Mouse (Mus musculus): ENCODE data around the gene Mobp.
A peak's percentile ranks its signal among the peaks of the same experiment; 100 is the strongest.
"Not testable (repeated sequence)": the region's sequence is repeated elsewhere in the genome, so short reads cannot be mapped to it uniquely, and the experiment has no call there.

Mobp gene

GRCm38 (mm10) chr9:120149222-120149828, at the start of gene Mobp:
TSS of gene Mobp (plus strand) at chr9:120149707.
- ATAC-seq (ENCODE audit: insufficient number of reproducible peaks, low FRiP score, low TSS enrichment), result no peak

GRCm38 (mm10) chr9:120101165-120101564, 48.3 kb upstream of the Mobp start:
- ATAC-seq (ENCODE audit: insufficient number of reproducible peaks, low FRiP score, low TSS enrichment), result no peak

- ATAC-seq (ENCODE audit: insufficient number of reproducible peaks, low FRiP score, low TSS enrichment), result not testable (repeated sequence)
These were observed 40.6 kb upstream of the Mobp start for GRCm38 (mm10) chr9:120108953-120109352.

GRCm38 (mm10) chr9:120110211-120111018, 39.1 kb upstream of the Mobp start, which contains the start of gene Slc25a38:
TSS of gene Slc25a38 (plus strand) at chr9:120110374.
- ATAC-seq (ENCODE audit: insufficient number of reproducible peaks, low FRiP score, low TSS enrichment), result peak; percentile 98

- ATAC-seq (ENCODE audit: insufficient number of reproducible peaks, low FRiP score, low TSS enrichment), result no peak
These were observed 38.2 kb upstream of the Mobp start for GRCm38 (mm10) chr9:120111156-120111945.

GRCm38 (mm10) chr9:120112472-120112871, 37.0 kb upstream of the Mobp start:
- ATAC-seq (ENCODE audit: insufficient number of reproducible peaks, low FRiP score, low TSS enrichment), result no peak

- ATAC-seq (ENCODE audit: insufficient number of reproducible peaks, low FRiP score, low TSS enrichment), result no peak
These were observed 36.1 kb upstream of the Mobp start for GRCm38 (mm10) chr9:120113456-120113855.

- no peak for ATAC-seq (ENCODE audit: insufficient number of reproducible peaks, low FRiP score, low TSS enrichment)
These were observed 35.3 kb upstream of the Mobp start for GRCm38 (mm10) chr9:120114051-120114788.

GRCm38 (mm10) chr9:120114789-120115151, 34.7 kb upstream of the Mobp start:
- no peak for ATAC-seq (ENCODE audit: insufficient number of reproducible peaks, low FRiP score, low TSS enrichment)

- ATAC-seq (ENCODE audit: insufficient number of reproducible peaks, low FRiP score, low TSS enrichment), result no peak
These were observed 33.9 kb upstream of the Mobp start for GRCm38 (mm10) chr9:120115580-120115979.

- ATAC-seq (ENCODE audit: insufficient number of reproducible peaks, low FRiP score, low TSS enrichment), result no peak
These were observed 33.3 kb upstream of the Mobp start for GRCm38 (mm10) chr9:120116184-120116624.

GRCm38 (mm10) chr9:120118212-120118611, 31.3 kb upstream of the Mobp start:
- ATAC-seq (ENCODE audit: insufficient number of reproducible peaks, low FRiP score, low TSS enrichment), result no peak

- ATAC-seq (ENCODE audit: insufficient number of reproducible peaks, low FRiP score, low TSS enrichment), result no peak
These were observed 29.0 kb upstream of the Mobp start for GRCm38 (mm10) chr9:120120503-120120902.

- no peak for ATAC-seq (ENCODE audit: insufficient number of reproducible peaks, low FRiP score, low TSS enrichment)
These were observed 22.6 kb upstream of the Mobp start for GRCm38 (mm10) chr9:120126868-120127267.

GRCm38 (mm10) chr9:120127538-120128251, 21.8 kb upstream of the Mobp start, which contains the start of gene Rpsa:
TSS of gene Rpsa (plus strand) at chr9:120127689.
- ATAC-seq (ENCODE audit: insufficient number of reproducible peaks, low FRiP score, low TSS enrichment), result peak; percentile 98

GRCm38 (mm10) chr9:120129276-120129675, 20.2 kb upstream of the Mobp start:
- ATAC-seq (ENCODE audit: insufficient number of reproducible peaks, low FRiP score, low TSS enrichment), result no peak

GRCm38 (mm10) chr9:120131784-120132288, 17.7 kb upstream of the Mobp start:
- no peak for ATAC-seq (ENCODE audit: insufficient number of reproducible peaks, low FRiP score, low TSS enrichment)

- no peak for ATAC-seq (ENCODE audit: insufficient number of reproducible peaks, low FRiP score, low TSS enrichment)
These were observed 16.3 kb upstream of the Mobp start for GRCm38 (mm10) chr9:120132980-120133754.

All from cerebellum, adult (tissue).